Mouse (Mus musculus): Measurements from ENCODE around the gene Ankrd34a. TPM values are rescaled to one million over a fixed set of nuclear protein-coding genes. Genes with fewer than 3 reads are reported as not detected.
A peak's percentile ranks its signal among the peaks of the same experiment; 100 is the strongest.

Ankrd34a gene
- total and polyA plus RNA-seq, 3 experiments, result 0.04 to 0.11 TPM; not detected in 1

- TF ChIP-seq SMC3 (IDR thresholded peaks at IDR 0.05; ENCODE audit: low read depth, low read length) (no peak), IRF4 (IDR thresholded peaks at IDR 0.05; ENCODE audit: low read depth, low read length) (no peak), USF2 (conservative IDR thresholded peaks at IDR 0.05; ENCODE audit: low read depth, low read length) (no peak), RAD21 (IDR thresholded peaks at IDR 0.05; ENCODE audit: low read depth, low read length) (no peak), ZNF384 (IDR thresholded peaks at IDR 0.05; ENCODE audit: low read depth, low read length) (peak; percentile 81), TBP (conservative IDR thresholded peaks at IDR 0.05; ENCODE audit: low read depth, low read length) (no peak), EP300 (IDR thresholded peaks at IDR 0.05; ENCODE audit: low read length) (no peak), TCF12 (IDR thresholded peaks at IDR 0.05; ENCODE audit: low read depth, low read length) (no peak), E2F4 (IDR thresholded peaks at IDR 0.05; ENCODE audit: insufficient replicate concordance, low read depth, low read length) (no peak), SIN3A (IDR thresholded peaks at IDR 0.05; ENCODE audit: low read length) (no peak), HCFC1 (IDR thresholded peaks at IDR 0.05; ENCODE audit: low read depth, low read length) (no peak), MAFK (IDR thresholded peaks at IDR 0.05; ENCODE audit: insufficient replicate concordance, low read length) (no peak), POLR2A (IDR thresholded peaks at IDR 0.05; ENCODE audit: low read depth, low read length) (no peak), GABPA (IDR thresholded peaks at IDR 0.05; ENCODE audit: insufficient replicate concordance, low read depth, low read length) (no peak), PAX5 (IDR thresholded peaks at IDR 0.05; ENCODE audit: low read length) (no peak), KAT2A (IDR thresholded peaks at IDR 0.05; ENCODE audit: insufficient replicate concordance, low read length) (no peak), CTCF (conservative IDR thresholded peaks at IDR 0.05 in 1 of 2, IDR thresholded peaks at IDR 0.05 in 1 of 2; ENCODE audit: low read depth in 2 of 2, low read length in 2 of 2) (no peak), MAX (IDR thresholded peaks at IDR 0.05; ENCODE audit: low read length) (no peak)
Measured at GRCm38 (mm10) chr3:96576005-96576658, 20.3 kb upstream of the Ankrd34a start (continued).

GRCm38 (mm10) chr3:96576690-96577541, 19.5 kb upstream of the Ankrd34a start, which contains the start of gene Gm16253:
Gm16253 (plus strand) TSS chr3:96576984.
- Histone ChIP-seq H3K79me2 (replicated peaks; ENCODE audit: control insufficient read depth, extremely low read depth, insufficient read depth, poor library complexity, severe bottlenecking) (no peaks in the 10 kb centered on the region), H3K9ac (ENCODE audit: insufficient read depth, low read depth) (peak within 1 kb of the TSS; percentile 95), H3K27ac (ENCODE audit: insufficient read depth, low read depth) (peak within 1 kb of the TSS; percentile 89), H3K36me3 (replicated peaks in 1 of 2; ENCODE audit: control insufficient read depth in 1 of 2, insufficient read depth in 1 of 2, low read length in 1 of 2) (peaks cover 0 to 6% of the 10 kb centered on the region in 2 experiments), H3K27me3 (replicated peaks) (no peaks in the 10 kb centered on the region), H3K4me2 (ENCODE audit: insufficient read depth, low read depth, poor library complexity, severe bottlenecking) (peak within 1 kb of the TSS; percentile 67), H3K9me3 (replicated peaks; ENCODE audit: low read length) (no peaks in the 10 kb centered on the region), H3K4me1 (ENCODE audit: control insufficient read depth in 1 of 2, insufficient read depth in 2 of 2) (peaks cover 13 to 46% of the 10 kb centered on the region in 2 experiments), H3K4me3 (replicated peaks in 1 of 3; ENCODE audit: low read depth in 2 of 3, low read length in 2 of 3, poor library complexity in 1 of 3) (peak within 1 kb of the TSS; percentile 52 to 62 (median 56))
- DNase-seq (ENCODE audit: extremely low read depth), result peak; percentile 97
- dilution Hi-C loops (cut with MboI; ENCODE audit: extremely low pct_ligation_motif_present, extremely low pct_unique_long_range_greater_than_20kb, low sequenced_read_pairs), result no loop called here
- in situ Hi-C loops (cut with MboI; ENCODE audit: low pct_ligation_motif_present, low pct_unique_long_range_greater_than_20kb, low sequenced_read_pairs), result no loop called here
- TF ChIP-seq POLR2A (IDR thresholded peaks at IDR 0.05; ENCODE audit: low read depth, low read length) (peak; percentile 84), USF2 (conservative IDR thresholded peaks at IDR 0.05; ENCODE audit: low read depth, low read length) (no peak), MYC (IDR thresholded peaks at IDR 0.05; ENCODE audit: low read depth, low read length) (peak; percentile 86), PAX5 (IDR thresholded peaks at IDR 0.05; ENCODE audit: low read length) (no peak), E2F4 (IDR thresholded peaks at IDR 0.05; ENCODE audit: insufficient replicate concordance, low read depth, low read length) (no peak), CHD2 (IDR thresholded peaks at IDR 0.05; ENCODE audit: low read length) (peak; percentile 72; the same call in 1 of the 2 replicates), ETS1 (conservative IDR thresholded peaks at IDR 0.05; ENCODE audit: low read depth, low read length) (peak; percentile 63), MXI1 (IDR thresholded peaks at IDR 0.05; ENCODE audit: low read depth, low read length) (peak; percentile 99), MAX (IDR thresholded peaks at IDR 0.05; ENCODE audit: low read length) (peak; percentile 95), KAT2A (IDR thresholded peaks at IDR 0.05; ENCODE audit: insufficient replicate concordance, low read length) (no peak), BHLHE40 (IDR thresholded peaks at IDR 0.05; ENCODE audit: low read depth, low read length) (no peak), ELF1 (IDR thresholded peaks at IDR 0.05; ENCODE audit: low read depth, low read length) (peak; percentile 86), TCF12 (IDR thresholded peaks at IDR 0.05; ENCODE audit: low read depth, low read length) (no peak; the same call in 1 of the 2 replicates), JUND (conservative IDR thresholded peaks at IDR 0.05; ENCODE audit: low read depth, low read length) (peak; percentile 92), UBTF (IDR thresholded peaks at IDR 0.05; ENCODE audit: low read depth, low read length) (no peak), RCOR1 (conservative IDR thresholded peaks at IDR 0.05; ENCODE audit: low read depth, low read length) (no peak), JUN (IDR thresholded peaks at IDR 0.05; ENCODE audit: insufficient read depth, low read depth, low read length) (peak; percentile 98), TBP (conservative IDR thresholded peaks at IDR 0.05; ENCODE audit: low read depth, low read length) (peak; percentile 81), IRF4 (IDR thresholded peaks at IDR 0.05; ENCODE audit: low read depth, low read length) (peak; percentile 51; the same call in 1 of the 2 replicates), NELFE (IDR thresholded peaks at IDR 0.05; ENCODE audit: low read depth, low read length) (peak; percentile 59)

Data from CH12.LX (cell line).